Mouse (Mus musculus) embryonic facial prominence, embryonic 15.5 days (tissue): ENCODE results near the gene Adamts17. TPM values are rescaled to one million over a fixed set of nuclear protein-coding genes. Genes with fewer than 3 reads are reported as not detected.

Experiments used
- ATAC-seq: fragments of 200-750 bp; cut with Nextera tagmentation; 2 replicates; pipeline ENCODE4 v1.8.0; 2017; ENCODE audit warnings: low read depth, moderate TSS enrichment; ENCODE audit not compliant: insufficient number of reproducible peaks, low FRiP score, low TSS enrichment
- H3K27ac ChIP-seq: fragments of 300-500 bp; sonication (generic); replicated peaks from 2 replicates; pipeline ENCODE4 v1.5.1; 2015; ENCODE audit warnings: mild to moderate bottlenecking, inconsistent platforms
- H3K27me3 ChIP-seq: fragments of 300-500 bp; sonication (generic); 2 replicates; pipeline ENCODE4 v1.6.1; 2015; ENCODE audit warnings: inconsistent platforms
- H3K36me3 ChIP-seq: fragments of 300-500 bp; sonication (generic); 2 replicates; pipeline ENCODE4 v1.6.1; 2015; ENCODE audit warnings: mild to moderate bottlenecking, inconsistent platforms
- H3K4me1 ChIP-seq: fragments of 300-500 bp; sonication (generic); 2 replicates; pipeline ENCODE4 v1.6.1; 2015; ENCODE audit warnings: inconsistent platforms
- H3K4me2 ChIP-seq: fragments of 300-500 bp; sonication (generic); replicated peaks from 2 replicates; pipeline ENCODE4 v1.6.1; 2015; ENCODE audit warnings: mild to moderate bottlenecking, inconsistent platforms
- H3K4me3 ChIP-seq: fragments of 300-500 bp; sonication (generic); replicated peaks from 2 replicates; pipeline ENCODE4 v1.5.1; 2015; ENCODE audit warnings: mild to moderate bottlenecking, inconsistent platforms
- H3K9ac ChIP-seq: fragments of 300-500 bp; sonication (generic); 2 replicates; pipeline ENCODE4 v1.6.1; 2015; ENCODE audit warnings: inconsistent platforms
- H3K9me3 ChIP-seq: fragments of 300-500 bp; sonication (generic); replicated peaks from 2 replicates; pipeline ENCODE4 v1.6.1; 2016; ENCODE audit warnings: inconsistent platforms
- WGBS: fragments of 180-500 bp; shearing (Covaris S2); methylation state at CpG from one replicate; pipeline ENCODE4 v1.1.7; 2015; 5-methylcytosine and 5-hydroxymethylcytosine counted together
- polyA plus RNA-seq: library from polyadenylated mRNA; unstranded; fragments of >200 nt; fragmentation: Nextera tagmentation; extraction: Ambion mirVana; gene quantifications from 2 replicates; pipeline ENCODE4 v1.2.1, GENCODE M21; 2015

The Adamts17 gene
- polyA plus RNA-seq, 1 experiment from 2014 or later, result 17.4 TPM

DNA sequence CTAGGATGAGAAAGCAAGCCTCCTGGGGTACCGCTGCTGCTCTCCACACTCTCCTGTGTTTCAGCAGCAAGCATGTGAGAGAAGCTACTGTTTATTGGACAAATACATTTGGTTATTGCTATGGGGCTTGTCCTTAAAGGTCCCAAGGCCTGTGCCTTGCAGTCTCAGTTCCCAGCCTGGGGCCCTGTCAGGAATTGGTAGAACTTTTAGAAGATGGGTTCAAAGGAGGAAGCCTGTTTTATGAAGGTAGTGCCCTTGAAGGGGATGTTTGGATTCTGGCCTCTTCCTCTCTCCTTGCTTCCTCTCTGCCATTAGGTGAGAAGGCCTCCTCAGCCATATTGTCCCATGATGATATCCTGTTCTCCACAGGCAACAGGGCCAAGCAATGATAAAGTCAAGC lies 91.8 kb downstream of the Adamts17 start:
- no peaks in the 10 kb centered on the region for H3K27me3 ChIP-seq
- no peaks in the 10 kb centered on the region for H3K36me3 ChIP-seq
- no peak overlapping the region for H3K4me3 ChIP-seq
- peaks cover 42% of the 10 kb centered on the region for H3K4me1 ChIP-seq
- H3K9me3 ChIP-seq, result no peaks in the 10 kb centered on the region
- no peak overlapping the region for H3K4me2 ChIP-seq
- no peak overlapping the region for H3K27ac ChIP-seq
- WGBS, result 96% methylated on average over 1 of the region's 1 CpGs
- H3K9ac ChIP-seq, result no peak overlapping the region
- no peak for ATAC-seq

DNA sequence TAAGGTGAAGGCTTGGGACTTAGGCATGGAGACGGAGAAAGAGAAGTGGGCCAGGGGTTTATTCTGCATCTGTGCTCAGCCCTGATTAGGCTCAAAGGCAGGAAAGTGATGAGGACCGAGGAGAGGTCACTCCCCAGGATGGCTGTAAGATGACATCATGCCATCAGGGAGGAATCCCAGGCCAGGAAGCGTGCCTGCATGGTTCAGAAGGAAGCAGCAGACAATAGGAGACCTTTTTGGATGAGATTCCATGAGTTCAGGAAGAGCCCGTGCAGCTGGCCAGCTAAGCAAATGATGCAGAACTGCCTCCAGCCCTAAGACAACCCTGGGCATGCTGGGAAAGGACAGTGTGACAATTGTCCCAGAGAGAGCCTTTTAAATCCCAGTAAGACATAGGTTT lies 93.7 kb downstream of the Adamts17 start:
- Histone ChIP-seq H3K4me1 (peaks cover 37% of the 10 kb centered on the region), H3K9ac (no peak overlapping the region), H3K9me3 (no peaks in the 10 kb centered on the region), H3K36me3 (no peaks in the 10 kb centered on the region), H3K27ac (peak overlapping the region; percentile 55; the same call in 1 of the 2 replicates), H3K27me3 (no peaks in the 10 kb centered on the region), H3K4me3 (no peak overlapping the region), H3K4me2 (no peak overlapping the region)
- ATAC-seq, result no peak
- 48% methylated on average over 4 of the region's 4 CpGs for WGBS

DNA sequence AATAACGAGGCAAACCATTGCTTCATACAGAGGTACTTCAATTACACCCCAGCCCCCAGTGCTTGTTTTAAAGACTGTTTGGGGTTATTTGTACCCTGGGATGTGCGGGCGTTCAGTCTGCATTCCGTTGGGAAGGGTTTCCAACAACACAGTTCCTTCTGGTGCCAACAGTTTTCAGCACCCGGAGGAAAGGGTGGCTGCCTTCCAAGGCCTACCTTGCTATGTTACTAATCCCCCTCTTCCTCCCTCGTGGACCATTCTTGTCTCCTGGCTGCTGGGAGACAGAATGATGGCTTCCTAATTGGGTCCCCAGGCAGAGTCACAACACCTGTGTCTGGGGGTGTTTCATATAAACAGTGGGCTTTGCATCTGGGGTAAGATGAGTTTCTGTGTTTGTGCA lies 94.5 kb downstream of the Adamts17 start:
- H3K4me1 ChIP-seq, result peaks cover 36% of the 10 kb centered on the region
- H3K4me3 ChIP-seq, result no peak overlapping the region
- ATAC-seq, result 0 out of 2 replicates have a peak, but pooled peaks have one; percentile 30
- no peaks in the 10 kb centered on the region for H3K9me3 ChIP-seq
- no peaks in the 10 kb centered on the region for H3K36me3 ChIP-seq
- no peak overlapping the region for H3K9ac ChIP-seq
- no peak overlapping the region for H3K4me2 ChIP-seq
- WGBS, result 38% methylated on average over 6 of the region's 6 CpGs
- no peak overlapping the region; the same call in 1 of the 2 replicates for H3K27ac ChIP-seq
- H3K27me3 ChIP-seq, result no peaks in the 10 kb centered on the region

DNA sequence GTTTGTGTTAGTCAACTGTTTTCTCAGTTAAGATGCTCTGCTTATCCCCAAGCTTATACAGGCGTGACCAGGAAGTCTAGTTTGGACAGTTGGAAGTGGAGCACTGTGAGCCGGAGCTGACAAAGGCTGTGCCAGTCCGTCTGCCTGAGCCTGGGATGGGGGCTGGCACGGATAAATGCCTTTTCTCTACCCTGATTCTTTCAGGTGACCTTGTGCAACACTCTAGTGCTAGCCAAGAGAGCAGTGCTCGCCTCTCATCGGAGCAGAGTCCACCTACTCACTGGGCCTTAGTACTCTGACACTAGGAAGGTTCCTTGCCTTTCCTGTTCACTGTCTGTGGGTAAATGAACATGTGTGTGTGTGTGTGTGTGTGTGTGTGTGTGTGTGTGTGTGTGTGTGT lies 95.5 kb downstream of the Adamts17 start:
- Histone ChIP-seq H3K9me3 (no peaks in the 10 kb centered on the region), H3K27me3 (no peaks in the 10 kb centered on the region), H3K4me1 (peaks cover 30% of the 10 kb centered on the region), H3K4me3 (no peak overlapping the region), H3K9ac (no peak overlapping the region), H3K27ac (no peak overlapping the region), H3K36me3 (no peaks in the 10 kb centered on the region), H3K4me2 (no peak overlapping the region)
- 88% methylated on average over 6 of the region's 6 CpGs for WGBS
- no peak for ATAC-seq

DNA sequence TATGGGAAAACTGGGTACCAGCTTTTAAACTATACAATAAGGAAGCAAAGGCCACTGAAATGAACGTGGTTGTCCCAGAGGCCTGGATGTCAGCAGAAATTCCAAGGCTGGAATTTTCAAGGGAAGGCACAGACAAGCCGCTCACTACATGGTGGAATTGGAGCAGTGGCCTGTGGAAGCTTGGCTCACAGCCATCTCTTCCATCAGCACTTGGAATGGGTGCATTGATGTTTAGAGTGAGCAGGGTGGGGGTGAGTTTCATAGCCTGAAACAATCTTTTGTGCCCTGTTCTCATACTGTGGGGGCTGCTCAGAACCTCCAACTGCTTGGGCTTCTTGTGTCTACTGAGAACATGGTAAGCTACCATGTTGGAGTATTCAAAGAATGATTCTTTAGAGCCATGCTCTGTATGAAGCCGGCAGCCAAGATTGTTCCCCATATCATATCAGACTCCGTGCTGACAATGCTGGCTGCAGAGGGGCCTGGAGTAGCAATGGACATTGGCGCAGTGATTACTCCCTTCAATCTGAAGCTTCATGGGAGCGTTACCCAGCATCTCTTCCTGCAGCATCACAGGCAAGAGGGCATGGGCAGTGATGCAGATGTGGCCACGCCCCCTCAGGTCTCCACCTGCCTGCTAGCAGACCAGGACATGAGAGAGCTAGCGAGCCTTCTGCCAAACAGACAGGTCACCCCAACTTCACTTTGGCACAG lies 96.7 kb downstream of the Adamts17 start:
- no peak for ATAC-seq
- no peak overlapping the region for H3K9ac ChIP-seq
- H3K4me3 ChIP-seq, result no peak overlapping the region
- no peaks in the 10 kb centered on the region for H3K27me3 ChIP-seq
- H3K9me3 ChIP-seq, result no peaks in the 10 kb centered on the region
- no peak overlapping the region for H3K4me2 ChIP-seq
- WGBS, result 68% methylated on average over 8 of the region's 8 CpGs
- peaks cover 30% of the 10 kb centered on the region for H3K4me1 ChIP-seq
- H3K27ac ChIP-seq, result no peak overlapping the region
- no peaks in the 10 kb centered on the region for H3K36me3 ChIP-seq

DNA sequence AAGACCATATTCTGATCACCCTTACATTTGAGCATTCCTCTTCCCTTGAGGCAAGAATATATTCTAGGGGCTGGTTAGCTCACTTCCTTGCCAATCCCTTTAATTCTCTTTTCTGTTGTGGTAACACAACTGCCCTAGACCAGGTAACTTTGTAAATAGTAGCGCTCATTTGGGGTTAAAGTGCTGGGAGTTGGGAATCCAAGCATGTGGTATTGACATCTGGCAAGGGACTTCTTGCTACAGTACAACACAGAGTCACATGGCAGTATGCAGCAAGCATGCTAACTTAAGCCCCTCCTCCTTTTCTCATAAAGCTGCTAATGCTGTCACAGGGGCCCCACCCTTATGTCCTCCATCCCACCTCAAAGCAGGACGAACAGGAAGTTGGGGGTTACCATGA lies 97.4 kb downstream of the Adamts17 start:
- H3K27ac ChIP-seq, result no peak overlapping the region
- H3K4me1 ChIP-seq, result peaks cover 30% of the 10 kb centered on the region
- H3K9me3 ChIP-seq, result no peaks in the 10 kb centered on the region
- no peak overlapping the region for H3K4me2 ChIP-seq
- no peaks in the 10 kb centered on the region for H3K36me3 ChIP-seq
- H3K4me3 ChIP-seq, result no peak overlapping the region
- no peaks in the 10 kb centered on the region for H3K27me3 ChIP-seq
- H3K9ac ChIP-seq, result no peak overlapping the region
- 70% methylated on average over 2 of the region's 2 CpGs for WGBS
- ATAC-seq, result no peak

GRCm38 (mm10) chr7:66938988-66939783 lies 99.7 kb downstream of the Adamts17 start:
- Histone ChIP-seq H3K27ac (no peak overlapping the region), H3K4me1 (peaks cover 21% of the 10 kb centered on the region), H3K36me3 (no peaks in the 10 kb centered on the region), H3K9ac (no peak overlapping the region), H3K27me3 (no peaks in the 10 kb centered on the region), H3K4me3 (no peak overlapping the region), H3K9me3 (no peaks in the 10 kb centered on the region), H3K4me2 (no peak overlapping the region)
- WGBS, result 56% methylated on average over 13 of the region's 13 CpGs
- ATAC-seq, result no peak

GRCm38 (mm10) chr7:66940761-66941160 lies 101.2 kb downstream of the Adamts17 start:
- no peak overlapping the region for H3K27ac ChIP-seq
- 73% methylated on average over 4 of the region's 4 CpGs for WGBS

DNA sequence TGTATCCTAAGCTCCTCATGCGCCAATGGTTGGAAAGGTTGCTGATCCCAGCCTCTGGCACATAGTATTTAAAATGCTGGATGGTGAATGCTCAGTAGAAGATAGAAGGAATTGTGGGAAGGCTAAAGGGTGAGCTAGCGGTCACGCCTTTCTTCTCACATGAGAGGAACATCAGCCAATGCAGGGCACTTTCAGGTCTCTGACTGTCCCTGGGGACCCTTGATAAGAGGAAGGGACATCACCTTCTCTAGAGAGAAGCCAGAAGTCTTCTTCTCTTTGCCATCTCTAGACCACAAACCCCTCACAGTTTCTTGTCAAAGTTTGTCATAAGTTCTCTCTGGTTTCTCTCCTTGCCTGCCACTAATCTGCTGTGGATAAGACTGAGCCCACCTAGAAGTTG lies 109.5 kb downstream of the Adamts17 start:
- no peaks in the 10 kb centered on the region for H3K36me3 ChIP-seq
- WGBS, result 93% methylated on average over 3 of the region's 3 CpGs
- no peak overlapping the region for H3K27ac ChIP-seq
- no peak overlapping the region for H3K4me3 ChIP-seq
- H3K4me1 ChIP-seq, result no peaks in the 10 kb centered on the region
- no peak for ATAC-seq
- no peaks in the 10 kb centered on the region for H3K9me3 ChIP-seq
- no peaks in the 10 kb centered on the region for H3K27me3 ChIP-seq
- no peak overlapping the region for H3K9ac ChIP-seq
- no peak overlapping the region for H3K4me2 ChIP-seq

More at GRCm38 (mm10) chr7:66940761-66941160, 101.2 kb downstream of the Adamts17 start:
- Histone ChIP-seq H3K9me3 (no peaks in the 10 kb centered on the region), H3K36me3 (no peaks in the 10 kb centered on the region), H3K4me2 (no peak overlapping the region), H3K9ac (no peak overlapping the region), H3K4me1 (peaks cover 14% of the 10 kb centered on the region), H3K4me3 (no peak overlapping the region), H3K27me3 (no peaks in the 10 kb centered on the region)
- no peak for ATAC-seq

- ATAC-seq, result no peak
- no peaks in the 10 kb centered on the region for H3K9me3 ChIP-seq
- H3K4me1 ChIP-seq, result peaks cover 22% of the 10 kb centered on the region
- H3K9ac ChIP-seq, result no peak overlapping the region
- H3K4me3 ChIP-seq, result no peak overlapping the region
- no peaks in the 10 kb centered on the region for H3K27me3 ChIP-seq
- no peak overlapping the region for H3K4me2 ChIP-seq
- 89% methylated on average over 3 of the region's 3 CpGs for WGBS
- H3K27ac ChIP-seq, result no peak overlapping the region
- H3K36me3 ChIP-seq, result no peaks in the 10 kb centered on the region
Measured at GRCm38 (mm10) chr7:66952921-66953320, 113.4 kb downstream of the Adamts17 start.

DNA sequence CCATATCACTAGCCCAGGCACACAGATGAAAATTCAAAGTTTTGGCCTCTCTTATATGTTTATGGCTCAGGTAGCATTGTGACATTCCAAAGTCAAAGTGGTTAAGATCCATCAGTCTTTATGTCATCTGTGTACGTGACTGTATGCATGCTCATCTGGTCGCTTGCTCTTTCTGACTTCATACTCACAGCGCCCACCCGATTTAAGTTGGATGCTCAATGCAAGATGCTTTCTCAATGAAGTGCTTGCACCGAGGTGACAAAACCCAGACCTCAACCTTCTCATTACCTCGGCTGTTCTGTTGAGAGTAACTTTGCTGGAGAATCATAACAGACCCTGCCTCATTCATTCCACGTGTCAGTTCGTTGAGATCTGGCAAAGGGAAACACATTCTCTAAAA lies 114.5 kb downstream of the Adamts17 start:
- Histone ChIP-seq H3K9ac (no peak overlapping the region), H3K36me3 (no peaks in the 10 kb centered on the region), H3K4me1 (peaks cover 22% of the 10 kb centered on the region), H3K4me3 (no peak overlapping the region), H3K4me2 (no peak overlapping the region), H3K27ac (no peak overlapping the region), H3K27me3 (no peaks in the 10 kb centered on the region), H3K9me3 (no peaks in the 10 kb centered on the region)
- 60% methylated on average over 8 of the region's 8 CpGs for WGBS
- no peak for ATAC-seq
